Mouse (Mus musculus): ENCODE data around the gene N6amt1.

DNA sequence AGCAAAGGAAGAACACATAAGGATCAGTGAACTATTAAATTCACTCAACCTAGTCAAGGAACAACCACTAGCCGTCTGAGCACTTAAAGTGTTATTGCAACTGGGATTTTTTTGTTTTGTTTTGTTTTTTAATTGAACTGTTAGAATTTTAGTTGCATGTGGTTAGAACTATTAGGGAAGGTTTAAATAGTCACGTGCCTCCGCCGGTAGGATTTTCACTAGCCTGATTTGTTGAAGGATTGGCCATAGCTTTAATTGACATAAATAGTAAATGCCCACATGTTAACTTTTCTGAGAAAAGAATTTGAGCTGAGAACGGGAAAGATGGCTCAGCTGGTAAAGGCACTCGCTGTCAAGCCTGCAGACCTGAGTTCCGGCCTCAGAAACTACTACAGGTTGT lies 763 bp downstream of the N6amt1 start:
- no peak for TF ChIP-seq CTCF (IDR thresholded peaks at IDR 0.05; ENCODE audit: extremely low read depth, insufficient read length, insufficient replicate concordance, low read depth, low read length)
- no peak for TF ChIP-seq POLR2A (IDR thresholded peaks at IDR 0.05; ENCODE audit: low read depth, low read length)

Data from small intestine, adult 2 months (tissue).